Mouse (Mus musculus): ENCODE measurements around the gene Olfr1033. TPM values are rescaled to one million over a fixed set of nuclear protein-coding genes. Genes with fewer than 3 reads are reported as not detected.
A peak's percentile ranks its signal among the peaks of the same experiment; 100 is the strongest.
"Not testable (repeated sequence)": the region's sequence is repeated elsewhere in the genome, so short reads cannot be mapped to it uniquely, and the experiment has no call there.

The Olfr1033 gene
- 0.25 TPM in 1 of 2 replicates, not detected in the other for polyA plus RNA-seq (2015; fragmentation: Nextera tagmentation; extraction: Ambion mirVana)

GRCm38 (mm10) chr2:86020406-86020805, at the start of gene Olfr1033:
TSS of gene Olfr1033 (plus strand) at chr2:86020633.
- not testable (repeated sequence) for H3K27ac ChIP-seq (replicated peaks); H3K9me3 ChIP-seq; H3K4me1 ChIP-seq (replicated peaks); H3K36me3 ChIP-seq; ATAC-seq (ENCODE audit: low FRiP score, low read depth); H3K27me3 ChIP-seq
- Histone ChIP-seq H3K4me3 (peak within 1 kb of the TSS; percentile 37), H3K9ac (peak within 1 kb of the TSS; percentile 29; the same call in 1 of the 2 replicates), H3K4me2 (peak within 1 kb of the TSS; percentile 53)
- WGBS: 5% methylated on average over 11 of the region's 11 CpGs

- no peak for ATAC-seq (ENCODE audit: low FRiP score, low read depth)
- H3K9ac ChIP-seq: no peak within 1 kb of the TSS
- 80% methylated on average over 2 of the region's 2 CpGs for WGBS
- H3K36me3 ChIP-seq: no peaks in the 10 kb centered on the region
- no peaks in the 10 kb centered on the region for H3K4me1 ChIP-seq (replicated peaks)
- H3K9me3 ChIP-seq: no peaks in the 10 kb centered on the region
- no peak within 1 kb of the TSS for H3K27ac ChIP-seq (replicated peaks)
- no peak within 1 kb of the TSS for H3K4me3 ChIP-seq
- no peak within 1 kb of the TSS for H3K4me2 ChIP-seq
- H3K27me3 ChIP-seq: no peaks in the 10 kb centered on the region
Measured at GRCm38 (mm10) chr2:85973595-85973994, 46.8 kb upstream of the Olfr1033 start, which contains the start of gene Olfr1029. TSS of gene Olfr1029 (plus strand) at chr2:85973895.

GRCm38 (mm10) chr2:85978976-85979375, 41.5 kb upstream of the Olfr1033 start, which contains the start of gene Olfr1030:
TSS of gene Olfr1030 (plus strand) at chr2:85979276.
- Histone ChIP-seq H3K9me3 (no peaks in the 10 kb centered on the region), H3K4me3 (no peak within 1 kb of the TSS), H3K36me3 (no peaks in the 10 kb centered on the region), H3K27ac (replicated peaks) (no peak within 1 kb of the TSS), H3K9ac (no peak within 1 kb of the TSS), H3K4me2 (no peak within 1 kb of the TSS), H3K4me1 (replicated peaks) (no peaks in the 10 kb centered on the region), H3K27me3 (no peaks in the 10 kb centered on the region)
- ATAC-seq (ENCODE audit: low FRiP score, low read depth): no peak
- 84% methylated on average over 1 of the region's 1 CpGs for WGBS

- Histone ChIP-seq H3K9me3 (no peaks in the 10 kb centered on the region), H3K36me3 (no peaks in the 10 kb centered on the region), H3K27ac (replicated peaks) (no peak within 1 kb of the TSS), H3K4me3 (no peak within 1 kb of the TSS), H3K9ac (no peak within 1 kb of the TSS), H3K4me2 (no peak within 1 kb of the TSS), H3K4me1 (replicated peaks) (no peaks in the 10 kb centered on the region), H3K27me3 (no peaks in the 10 kb centered on the region)
- WGBS: 73% methylated on average over 3 of the region's 3 CpGs
- ATAC-seq (ENCODE audit: low FRiP score, low read depth): no peak
Measured at GRCm38 (mm10) chr2:85990004-85990403, 30.4 kb upstream of the Olfr1033 start, which contains the start of gene Olfr1031. TSS of gene Olfr1031 (plus strand) at chr2:85990304.

- H3K27me3 ChIP-seq: no peaks in the 10 kb centered on the region
- no peaks in the 10 kb centered on the region for H3K36me3 ChIP-seq
- H3K4me2 ChIP-seq: no peak within 1 kb of the TSS
- no peak for ATAC-seq (ENCODE audit: low FRiP score, low read depth)
- H3K4me3 ChIP-seq: no peak within 1 kb of the TSS
- no peaks in the 10 kb centered on the region for H3K4me1 ChIP-seq (replicated peaks)
- no peaks in the 10 kb centered on the region for H3K9me3 ChIP-seq
- 87% methylated on average over 7 of the region's 7 CpGs for WGBS
- H3K27ac ChIP-seq (replicated peaks): no peak within 1 kb of the TSS
- H3K9ac ChIP-seq: no peak within 1 kb of the TSS
Measured at GRCm38 (mm10) chr2:86005240-86005639, 15.2 kb upstream of the Olfr1033 start, which contains the start of gene Olfr1032. TSS of gene Olfr1032 (plus strand) at chr2:86005540.

GRCm38 (mm10) chr2:86021518-86021917, 1.1 kb downstream of the Olfr1033 start:
- not testable (repeated sequence) for H3K27me3 ChIP-seq; H3K4me3 ChIP-seq; ATAC-seq (ENCODE audit: low FRiP score, low read depth); H3K27ac ChIP-seq (replicated peaks); H3K4me1 ChIP-seq (replicated peaks); H3K4me2 ChIP-seq; H3K9me3 ChIP-seq; H3K36me3 ChIP-seq; H3K9ac ChIP-seq
- WGBS: 56% methylated on average over 4 of the region's 9 CpGs

GRCm38 (mm10) chr2:86045561-86045960, 25.1 kb downstream of the Olfr1033 start, which contains the start of gene Olfr1034:
TSS of gene Olfr1034 (plus strand) at chr2:86045861.
- Histone ChIP-seq H3K4me2 (no peak within 1 kb of the TSS), H3K4me1 (replicated peaks) (no peaks in the 10 kb centered on the region), H3K4me3 (no peak within 1 kb of the TSS), H3K9ac (no peak within 1 kb of the TSS), H3K36me3 (no peaks in the 10 kb centered on the region), H3K9me3 (no peaks in the 10 kb centered on the region), H3K27me3 (no peaks in the 10 kb centered on the region), H3K27ac (replicated peaks) (no peak within 1 kb of the TSS)
- ATAC-seq (ENCODE audit: low FRiP score, low read depth): no peak

- not testable (repeated sequence) for H3K4me1 ChIP-seq (replicated peaks); ATAC-seq (ENCODE audit: low FRiP score, low read depth); H3K36me3 ChIP-seq; H3K9me3 ChIP-seq; H3K4me3 ChIP-seq; H3K27ac ChIP-seq (replicated peaks); H3K9ac ChIP-seq; H3K27me3 ChIP-seq; H3K4me2 ChIP-seq
Measured at GRCm38 (mm10) chr2:86050777-86051176, 30.3 kb downstream of the Olfr1033 start.

- H3K4me2 ChIP-seq; H3K9me3 ChIP-seq; H3K4me3 ChIP-seq; H3K27me3 ChIP-seq; ATAC-seq (ENCODE audit: low FRiP score, low read depth); H3K9ac ChIP-seq; H3K27ac ChIP-seq (replicated peaks); H3K4me1 ChIP-seq (replicated peaks); H3K36me3 ChIP-seq: not testable (repeated sequence)
- WGBS: 96% methylated on average over 2 of the region's 2 CpGs
Measured at GRCm38 (mm10) chr2:86063766-86064165, 43.3 kb downstream of the Olfr1033 start.

- Histone ChIP-seq H3K27me3 (no peaks in the 10 kb centered on the region), H3K4me1 (replicated peaks) (no peaks in the 10 kb centered on the region), H3K9ac (no peak overlapping the region), H3K36me3 (no peaks in the 10 kb centered on the region), H3K4me3 (no peak overlapping the region), H3K9me3 (no peaks in the 10 kb centered on the region), H3K27ac (replicated peaks) (no peak overlapping the region), H3K4me2 (no peak overlapping the region)
- ATAC-seq (ENCODE audit: low FRiP score, low read depth): no peak
- WGBS: 96% methylated on average over 8 of the region's 8 CpGs
Measured at GRCm38 (mm10) chr2:86070189-86070588, 49.8 kb downstream of the Olfr1033 start.

GRCm38 (mm10) chr2:86073692-86074091, 53.3 kb downstream of the Olfr1033 start, which contains the start of gene Olfr1036:
TSS of gene Olfr1036 (plus strand) at chr2:86073992.
- H3K4me2 ChIP-seq; H3K4me3 ChIP-seq; H3K27me3 ChIP-seq; H3K9ac ChIP-seq; H3K4me1 ChIP-seq (replicated peaks); H3K9me3 ChIP-seq; H3K36me3 ChIP-seq; ATAC-seq (ENCODE audit: low FRiP score, low read depth); H3K27ac ChIP-seq (replicated peaks): not testable (repeated sequence)

- ATAC-seq (ENCODE audit: low FRiP score, low read depth); H3K36me3 ChIP-seq; H3K9me3 ChIP-seq; H3K4me2 ChIP-seq; H3K27me3 ChIP-seq; H3K4me1 ChIP-seq (replicated peaks); H3K27ac ChIP-seq (replicated peaks); H3K9ac ChIP-seq; H3K4me3 ChIP-seq: not testable (repeated sequence)
- 72% methylated on average over 1 of the region's 1 CpGs for WGBS
Measured at GRCm38 (mm10) chr2:86080478-86080877, 60.0 kb downstream of the Olfr1033 start.

GRCm38 (mm10) chr2:86087285-86087684, 66.9 kb downstream of the Olfr1033 start, which contains the start of gene Olfr1037:
TSS of gene Olfr1037 (minus strand) at chr2:86087385.
- Histone ChIP-seq H3K36me3 (no peaks in the 10 kb centered on the region), H3K9ac (no peak within 1 kb of the TSS), H3K27ac (replicated peaks) (no peak within 1 kb of the TSS), H3K4me1 (replicated peaks) (no peaks in the 10 kb centered on the region), H3K27me3 (no peaks in the 10 kb centered on the region), H3K9me3 (no peaks in the 10 kb centered on the region), H3K4me2 (no peak within 1 kb of the TSS), H3K4me3 (no peak within 1 kb of the TSS)
- ATAC-seq (ENCODE audit: low FRiP score, low read depth): no peak
- 96% methylated on average over 2 of the region's 2 CpGs for WGBS
